Mouse (Mus musculus) embryo, embryonic 10.5 days (tissue): ENCODE measurements at regions not wholly inside any gene's neighbourhood (a gene's known extent, or its start where the extent isn't known, plus 50 kb on each side); places are given as distances from the start of the nearest gene placed in this dataset.

Experiments used
- DNase-seq: peaks from one replicate; pipeline ENCODE4 v3.0.0-alpha.2; 2015; ENCODE audit warnings: low spot score

GRCm38 (mm10) chr5:101295941-101296340 is 368.9 kb downstream of the Nkx6-1 start:
- no peak for DNase-seq

GRCm38 (mm10) chr5:101294031-101294430 is 370.8 kb downstream of the Nkx6-1 start:
- no peak for DNase-seq

GRCm38 (mm10) chr5:101288358-101288757 is 376.4 kb downstream of the Nkx6-1 start:
- DNase-seq, result peak; percentile 71

- DNase-seq, result no peak
These were observed 378.9 kb downstream of the Nkx6-1 start for GRCm38 (mm10) chr5:101285941-101286340.

- no peak for DNase-seq
These were observed 405.0 kb downstream of the Gpat3 start for GRCm38 (mm10) chr5:101250474-101250873.

- no peak for DNase-seq
These were observed 397.1 kb downstream of the Gpat3 start for GRCm38 (mm10) chr5:101242651-101243050.

- peak; percentile 13 for DNase-seq
These were observed 394.0 kb downstream of the Gpat3 start for GRCm38 (mm10) chr5:101239298-101240118.

GRCm38 (mm10) chr5:101236163-101236693 is 390.7 kb downstream of the Gpat3 start:
- no peak for DNase-seq

- no peak for DNase-seq
These were observed 376.9 kb downstream of the Gpat3 start for GRCm38 (mm10) chr5:101222390-101222789.

- DNase-seq, result no peak
These were observed 372.6 kb downstream of the Gpat3 start for GRCm38 (mm10) chr5:101218082-101218481.

- no peak for DNase-seq
These were observed 371.5 kb downstream of the Gpat3 start for GRCm38 (mm10) chr5:101216837-101217571.

GRCm38 (mm10) chr5:101211974-101212373 is 366.5 kb downstream of the Gpat3 start:
- no peak for DNase-seq

GRCm38 (mm10) chr5:101208150-101208549 is 362.6 kb downstream of the Gpat3 start:
- no peak for DNase-seq

- no peak for DNase-seq
These were observed 350.0 kb downstream of the Gpat3 start for GRCm38 (mm10) chr5:101195501-101195900.

GRCm38 (mm10) chr5:101190976-101191375 is 345.5 kb downstream of the Gpat3 start:
- no peak for DNase-seq

- no peak for DNase-seq
These were observed 327.7 kb downstream of the Gpat3 start for GRCm38 (mm10) chr5:101173183-101173582.

GRCm38 (mm10) chr5:101172782-101173181 is 327.3 kb downstream of the Gpat3 start:
- DNase-seq, result no peak

- no peak for DNase-seq
These were observed 323.6 kb downstream of the Gpat3 start for GRCm38 (mm10) chr5:101169074-101169473.

GRCm38 (mm10) chr5:101163624-101164213 is 318.2 kb downstream of the Gpat3 start:
- DNase-seq, result peak; percentile 31

- peak; percentile 46 for DNase-seq
These were observed 317.6 kb downstream of the Gpat3 start for GRCm38 (mm10) chr5:101163112-101163511.

- DNase-seq, result no peak
These were observed 311.9 kb downstream of the Gpat3 start for GRCm38 (mm10) chr5:101157416-101157815.

GRCm38 (mm10) chr5:101146345-101146744 is 300.8 kb downstream of the Gpat3 start:
- DNase-seq, result no peak
